Mouse (Mus musculus): ENCODE measurements at regions not wholly inside any gene's neighbourhood (a gene's known extent, or its start where the extent isn't known, plus 50 kb on each side); places are given as distances from the start of the nearest gene placed in this dataset.

- TF ChIP-seq CTCF (IDR thresholded peaks at IDR 0.05; ENCODE audit: low read depth), result no peak
- TF ChIP-seq EP300 (IDR thresholded peaks at IDR 0.05; ENCODE audit: low read depth), result no peak
These were observed 225.2 kb upstream of the Sash1 start for GRCm38 (mm10) chr10:9111051-9111450.

Data from liver, postnatal 0 days (tissue).